Mouse (Mus musculus): Measurements from ENCODE around the gene Trem3. TPM values are rescaled to one million over a fixed set of nuclear protein-coding genes. Genes with fewer than 3 reads are reported as not detected.

Trem3 gene
- total RNA-seq (2014; rRNA removed; ENCODE audit: low replicate concordance) (not detected in 2 replicates), polyA plus RNA-seq (2015; fragmentation: Nextera tagmentation; extraction: Ambion mirVana) (0.11 and 0.15 TPM in 2 replicates)

GRCm38 (mm10) chr17:48247221-48247928 is at the start of gene Trem3:
TSS of gene Trem3 (plus strand) at chr17:48247777.
- H3K4me1 ChIP-seq (ENCODE audit: control insufficient read depth, insufficient read depth), result no peaks in the 10 kb centered on the region
- TF ChIP-seq EP300 (IDR thresholded peaks at IDR 0.05; ENCODE audit: low read depth) (no peak), CTCF (IDR thresholded peaks at IDR 0.05; ENCODE audit: low read depth) (no peak)
- H3K4me2 ChIP-seq (ENCODE audit: low read depth, low read length), result no peak within 1 kb of the TSS
- H3K4me3 ChIP-seq (ENCODE audit: low read depth, low read length), result no peak within 1 kb of the TSS
- H3K9ac ChIP-seq (replicated peaks; ENCODE audit: low read depth, low read length), result no peak within 1 kb of the TSS
- no peaks in the 10 kb centered on the region for H3K36me3 ChIP-seq (replicated peaks; ENCODE audit: control insufficient read depth, insufficient read depth, low read length)
- DNase-seq (ENCODE audit: low spot score) (no peak), ATAC-seq (ENCODE audit: insufficient read depth, low read depth) (no peak)
- no peak within 1 kb of the TSS for H3K27ac ChIP-seq (ENCODE audit: low read depth)
- 64% methylated on average over 11 of the region's 11 CpGs for WGBS
- H3K9me3 ChIP-seq (replicated peaks; ENCODE audit: control insufficient read depth, low read length), result no peaks in the 10 kb centered on the region
- H3K27me3 ChIP-seq (ENCODE audit: control insufficient read depth, insufficient read depth, low read length), result no peaks in the 10 kb centered on the region

GRCm38 (mm10) chr17:48203086-48203485 is 44.5 kb upstream of the Trem3 start:
- H3K4me2 ChIP-seq (ENCODE audit: low read depth, low read length), result no peak overlapping the region
- no peak overlapping the region for H3K9ac ChIP-seq (replicated peaks; ENCODE audit: low read depth, low read length)
- ATAC-seq (ENCODE audit: insufficient read depth, low read depth), result no peak
- H3K27me3 ChIP-seq (ENCODE audit: control insufficient read depth, insufficient read depth, low read length), result no peaks in the 10 kb centered on the region
- no peaks in the 10 kb centered on the region for H3K36me3 ChIP-seq (replicated peaks; ENCODE audit: control insufficient read depth, insufficient read depth, low read length)
- DNase-seq (ENCODE audit: low spot score), result no peak
- TF ChIP-seq CTCF (IDR thresholded peaks at IDR 0.05; ENCODE audit: low read depth), result no peak
- TF ChIP-seq EP300 (IDR thresholded peaks at IDR 0.05; ENCODE audit: low read depth), result no peak
- no peak overlapping the region for H3K4me3 ChIP-seq (ENCODE audit: low read depth, low read length)
- WGBS, result 89% methylated on average over 12 of the region's 12 CpGs
- no peaks in the 10 kb centered on the region for H3K4me1 ChIP-seq (ENCODE audit: control insufficient read depth, insufficient read depth)
- H3K27ac ChIP-seq (ENCODE audit: low read depth), result no peak overlapping the region
- peaks cover 12% of the 10 kb centered on the region for H3K9me3 ChIP-seq (replicated peaks; ENCODE audit: control insufficient read depth, low read length)

GRCm38 (mm10) chr17:48212596-48212995 is 35.0 kb upstream of the Trem3 start:
- Histone ChIP-seq H3K9ac (replicated peaks; ENCODE audit: low read depth, low read length) (no peak overlapping the region), H3K4me1 (ENCODE audit: control insufficient read depth, insufficient read depth) (no peaks in the 10 kb centered on the region), H3K27me3 (ENCODE audit: control insufficient read depth, insufficient read depth, low read length) (no peaks in the 10 kb centered on the region), H3K27ac (ENCODE audit: low read depth) (no peak overlapping the region), H3K4me2 (ENCODE audit: low read depth, low read length) (no peak overlapping the region), H3K4me3 (ENCODE audit: low read depth, low read length) (no peak overlapping the region), H3K9me3 (replicated peaks; ENCODE audit: control insufficient read depth, low read length) (no peaks in the 10 kb centered on the region), H3K36me3 (replicated peaks; ENCODE audit: control insufficient read depth, insufficient read depth, low read length) (no peaks in the 10 kb centered on the region)
- no peak for ATAC-seq (ENCODE audit: insufficient read depth, low read depth)
- TF ChIP-seq EP300 (IDR thresholded peaks at IDR 0.05; ENCODE audit: low read depth), result no peak
- no peak for TF ChIP-seq CTCF (IDR thresholded peaks at IDR 0.05; ENCODE audit: low read depth)
- WGBS, result 92% methylated on average over 12 of the region's 12 CpGs
- DNase-seq (ENCODE audit: low spot score), result no peak

GRCm38 (mm10) chr17:48213511-48213910 is 34.1 kb upstream of the Trem3 start:
- WGBS, result 68% methylated on average over 5 of the region's 5 CpGs
- H3K27me3 ChIP-seq (ENCODE audit: control insufficient read depth, insufficient read depth, low read length), result no peaks in the 10 kb centered on the region
- H3K9ac ChIP-seq (replicated peaks; ENCODE audit: low read depth, low read length), result no peak overlapping the region
- H3K4me1 ChIP-seq (ENCODE audit: control insufficient read depth, insufficient read depth), result no peaks in the 10 kb centered on the region
- H3K27ac ChIP-seq (ENCODE audit: low read depth), result no peak overlapping the region
- no peaks in the 10 kb centered on the region for H3K9me3 ChIP-seq (replicated peaks; ENCODE audit: control insufficient read depth, low read length)
- H3K36me3 ChIP-seq (replicated peaks; ENCODE audit: control insufficient read depth, insufficient read depth, low read length), result no peaks in the 10 kb centered on the region
- TF ChIP-seq CTCF (IDR thresholded peaks at IDR 0.05; ENCODE audit: low read depth) (no peak), EP300 (IDR thresholded peaks at IDR 0.05; ENCODE audit: low read depth) (no peak)
- H3K4me2 ChIP-seq (ENCODE audit: low read depth, low read length), result no peak overlapping the region
- DNase-seq (ENCODE audit: low spot score), result no peak
- no peak for ATAC-seq (ENCODE audit: insufficient read depth, low read depth)
- no peak overlapping the region for H3K4me3 ChIP-seq (ENCODE audit: low read depth, low read length)

GRCm38 (mm10) chr17:48215429-48215828 is 32.1 kb upstream of the Trem3 start:
- 75% methylated on average over 1 of the region's 1 CpGs for WGBS
- Histone ChIP-seq H3K36me3 (replicated peaks; ENCODE audit: control insufficient read depth, insufficient read depth, low read length) (no peaks in the 10 kb centered on the region), H3K9ac (replicated peaks; ENCODE audit: low read depth, low read length) (no peak overlapping the region), H3K4me2 (ENCODE audit: low read depth, low read length) (no peak overlapping the region), H3K4me3 (ENCODE audit: low read depth, low read length) (no peak overlapping the region), H3K9me3 (replicated peaks; ENCODE audit: control insufficient read depth, low read length) (no peaks in the 10 kb centered on the region), H3K4me1 (ENCODE audit: control insufficient read depth, insufficient read depth) (no peaks in the 10 kb centered on the region), H3K27me3 (ENCODE audit: control insufficient read depth, insufficient read depth, low read length) (no peaks in the 10 kb centered on the region), H3K27ac (ENCODE audit: low read depth) (no peak overlapping the region)
- DNase-seq (ENCODE audit: low spot score), result no peak
- no peak for TF ChIP-seq CTCF (IDR thresholded peaks at IDR 0.05; ENCODE audit: low read depth)
- TF ChIP-seq EP300 (IDR thresholded peaks at IDR 0.05; ENCODE audit: low read depth), result no peak
- ATAC-seq (ENCODE audit: insufficient read depth, low read depth), result no peak

- Histone ChIP-seq H3K4me3 (ENCODE audit: low read depth, low read length) (no peak overlapping the region), H3K27ac (ENCODE audit: low read depth) (no peak overlapping the region), H3K36me3 (replicated peaks; ENCODE audit: control insufficient read depth, insufficient read depth, low read length) (no peaks in the 10 kb centered on the region), H3K27me3 (ENCODE audit: control insufficient read depth, insufficient read depth, low read length) (no peaks in the 10 kb centered on the region), H3K9me3 (replicated peaks; ENCODE audit: control insufficient read depth, low read length) (no peaks in the 10 kb centered on the region), H3K4me1 (ENCODE audit: control insufficient read depth, insufficient read depth) (no peaks in the 10 kb centered on the region), H3K9ac (replicated peaks; ENCODE audit: low read depth, low read length) (no peak overlapping the region), H3K4me2 (ENCODE audit: low read depth, low read length) (no peak overlapping the region)
- DNase-seq (ENCODE audit: low spot score), result no peak
- TF ChIP-seq EP300 (IDR thresholded peaks at IDR 0.05; ENCODE audit: low read depth) (no peak), CTCF (IDR thresholded peaks at IDR 0.05; ENCODE audit: low read depth) (no peak)
- no peak for ATAC-seq (ENCODE audit: insufficient read depth, low read depth)
- 66% methylated on average over 7 of the region's 7 CpGs for WGBS
These were observed 16.9 kb upstream of the Trem3 start for GRCm38 (mm10) chr17:48230680-48231079.

Data from heart, postnatal 0 days (tissue).